Comparison of ENCODE assay signal across 19 mouse cellular contexts in the genomic region with DNA sequence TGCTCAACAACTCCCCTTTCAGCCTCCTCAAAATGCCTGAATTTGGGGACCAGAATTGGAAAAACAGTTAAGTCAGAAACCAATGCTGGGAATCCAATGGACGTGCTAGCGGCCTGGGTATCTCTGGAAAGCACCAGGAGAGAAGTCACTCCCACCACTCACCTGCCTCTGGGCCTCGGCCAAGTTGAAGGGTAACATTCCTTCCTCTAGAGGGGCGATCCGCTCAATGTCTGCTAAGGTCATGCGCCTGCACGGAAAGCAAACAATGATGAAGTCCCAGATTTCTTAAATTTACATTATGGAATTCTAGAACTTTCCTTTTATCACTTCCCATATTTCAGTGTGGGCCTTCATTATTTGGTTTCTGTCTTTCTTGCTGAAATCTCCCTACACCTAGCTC.
DNase-seq lines count a peak whose midpoint lies in the region; ATAC-seq and TF ChIP-seq lines count a peak whose summit lies in the region.
"Had no signal": no experiment of that assay in that cellular context is flagged by ENCODE, and none has a peak within 500 bp of the region (broad histone marks: within the 10 kb centered on the region; RNA-seq: fewer than 3 reads in every experiment).

No protein-coding gene starts in this region.

- no peak for ATAC-seq in embryonic facial prominence, embryonic 14.5 days (ENCODE audit: low read depth)
- ATAC-seq: CD4-positive, CD25-positive, alpha-beta regulatory T cell, adult 4 months; hindbrain, embryonic 16.5 days; midbrain, embryonic 13.5 days had no signal

- no peak overlapping the region for H3K27ac ChIP-seq in kidney, adult 2 months (ENCODE audit: insufficient read depth, low read depth, low read length)
- H3K27ac ChIP-seq in ES-Bruce4 (ENCODE audit: insufficient read depth, low read length): no peak overlapping the region
- no peak overlapping the region for H3K27ac ChIP-seq in ES-E14 (ENCODE audit: insufficient read depth, low read depth, low read length, poor library complexity, severe bottlenecking)
- H3K27ac ChIP-seq in embryonic facial prominence, embryonic 14.5 days (replicated peaks; ENCODE audit: low read depth, low read length): peak overlapping the region; percentile 70
- H3K27ac ChIP-seq: heart, embryonic 15.5 days; kidney, embryonic 15.5 days; liver, embryonic 14.5 days; midbrain, embryonic 13.5 days had no signal

- H3K9ac ChIP-seq in ES-Bruce4 (ENCODE audit: low read depth, poor library complexity, severe bottlenecking) (no peak overlapping the region), ES-E14 (ENCODE audit: insufficient read depth, low read depth, low read length, poor library complexity, severe bottlenecking) (no peak overlapping the region)
- no peak overlapping the region for H3K9ac ChIP-seq in embryonic facial prominence, embryonic 14.5 days (ENCODE audit: low read depth, low read length)
- H3K9ac ChIP-seq: heart, embryonic 15.5 days; kidney, embryonic 15.5 days; liver, embryonic 14.5 days; midbrain, embryonic 13.5 days had no signal

- in situ Hi-C loops in ES-E14 (cut with MboI; ENCODE audit: low sequenced_read_pairs in 2 of 2, unreplicated experiment in 2 of 2): no loop called here

- H3K9me3 ChIP-seq in ES-Bruce4 (replicated peaks; ENCODE audit: control insufficient read depth, insufficient read depth, low read length, poor library complexity, severe bottlenecking): no peaks in the 10 kb centered on the region
- no peaks in the 10 kb centered on the region for H3K9me3 ChIP-seq in ES-E14 (ENCODE audit: control insufficient read depth, insufficient read depth, low read depth, low read length)
- H3K9me3 ChIP-seq in embryonic facial prominence, embryonic 14.5 days (ENCODE audit: control insufficient read depth, low read length): no peaks in the 10 kb centered on the region
- H3K9me3 ChIP-seq: heart, embryonic 15.5 days; kidney, embryonic 15.5 days; midbrain, embryonic 13.5 days had no signal

- H3K4me3 ChIP-seq in kidney, adult 2 months (ENCODE audit: insufficient read depth, low read depth, low read length): no peak overlapping the region
- H3K4me3 ChIP-seq in ES-Bruce4 (ENCODE audit: low read depth, low read length) (no peak overlapping the region), ES-E14 (ENCODE audit: insufficient read depth in 1 of 2, low read depth in 1 of 2, low read length in 2 of 2, poor library complexity in 1 of 2, severe bottlenecking in 1 of 2) (no peak overlapping the region)
- H3K4me3 ChIP-seq in embryonic facial prominence, embryonic 14.5 days (ENCODE audit: low read depth, low read length): no peak overlapping the region
- H3K4me3 ChIP-seq: heart, embryonic 15.5 days; kidney, embryonic 15.5 days; midbrain, embryonic 13.5 days; myocyte had no signal

- WGBS in kidney, adult 2 months: 88% methylated on average over 7 of the region's 7 CpGs
- 67% methylated on average over 7 of the region's 7 CpGs for WGBS in embryonic facial prominence, embryonic 14.5 days

- H3K36me3 ChIP-seq in kidney, adult 2 months (ENCODE audit: control insufficient read depth, insufficient read depth, low read length): peaks cover 1% of the 10 kb centered on the region
- peaks cover 16% of the 10 kb centered on the region; the same call in 1 of the 2 replicates for H3K36me3 ChIP-seq in ES-Bruce4 (ENCODE audit: control insufficient read depth, insufficient read depth, low read length, poor library complexity, severe bottlenecking)
- peaks cover 14% of the 10 kb centered on the region for H3K36me3 ChIP-seq in ES-E14 (ENCODE audit: control insufficient read depth, insufficient read depth, low read length, poor library complexity, severe bottlenecking)
- H3K36me3 ChIP-seq in embryonic facial prominence, embryonic 14.5 days (ENCODE audit: control insufficient read depth, insufficient read depth, low read length): peaks cover 4% of the 10 kb centered on the region
- H3K36me3 ChIP-seq: midbrain, embryonic 13.5 days had no signal

- TF ChIP-seq CTCF in kidney, adult 2 months (conservative IDR thresholded peaks at IDR 0.05; ENCODE audit: insufficient read depth, insufficient read length, low read depth, low read length): 0 out of 2 replicates have a peak, but pooled peaks have one; percentile 8
- peak; percentile 54 for TF ChIP-seq CTCF in ES-Bruce4 (IDR thresholded peaks at IDR 0.05; ENCODE audit: low read depth, low read length)

- DNase-seq in kidney, adult 2 months: no peak
- no peak for DNase-seq in kidney, adult 11 months
- DNase-seq in ES-E14 (ENCODE audit: low read depth, low spot score): peak; percentile 62
- no peak for DNase-seq in embryonic facial prominence, embryonic 14.5 days (ENCODE audit: low spot score)
- no peak for DNase-seq in testis, postnatal 10 days (ENCODE audit: low spot score)
- DNase-seq in layer of hippocampus, adult 9-11 months: no peak
- DNase-seq in left cerebral cortex, adult 18-20 months (ENCODE audit: low spot score in 2 of 2): no peak
- DNase-seq: adrenal gland, adult 8-10 months; cerebellum, adult 18-20 months; gastrocnemius, postnatal 36 days; thymus, postnatal 25 days had no signal

- 0 out of 2 replicates have a peak, but pooled peaks have one; percentile 42 for TF ChIP-seq EP300 in ES-Bruce4 (IDR thresholded peaks at IDR 0.05; ENCODE audit: insufficient read depth, low read depth, low read length)

- no peaks in the 10 kb centered on the region for H3K4me1 ChIP-seq in kidney, adult 2 months (ENCODE audit: control insufficient read depth, insufficient read depth, low read length)
- peaks cover 6% of the 10 kb centered on the region for H3K4me1 ChIP-seq in ES-Bruce4 (ENCODE audit: control insufficient read depth, insufficient read depth, low read length)
- H3K4me1 ChIP-seq in ES-E14 (ENCODE audit: control insufficient read depth in 2 of 2, insufficient read depth in 2 of 2, low read length in 2 of 2, poor library complexity in 1 of 2): peaks cover 2 to 24% of the 10 kb centered on the region in 2 experiments
- peaks cover 29% of the 10 kb centered on the region for H3K4me1 ChIP-seq in embryonic facial prominence, embryonic 14.5 days (ENCODE audit: control insufficient read depth, insufficient read depth, low read length)
- H3K4me1 ChIP-seq: heart, embryonic 15.5 days; kidney, embryonic 15.5 days had no signal

- no peak for TF ChIP-seq POLR2A in kidney, adult 2 months (IDR thresholded peaks at IDR 0.05; ENCODE audit: low read depth, low read length)
- TF ChIP-seq POLR2A in ES-Bruce4 (IDR thresholded peaks at IDR 0.05; ENCODE audit: insufficient read depth, low read length): no peak

- H3K4me2 ChIP-seq in embryonic facial prominence, embryonic 14.5 days (ENCODE audit: low read depth, low read length): no peak overlapping the region
- H3K4me2 ChIP-seq: heart, embryonic 15.5 days; kidney, embryonic 15.5 days; midbrain, embryonic 13.5 days had no signal

- H3K27me3 ChIP-seq in kidney, adult 2 months (replicated peaks; ENCODE audit: control insufficient read depth, insufficient read depth, low read length): no peaks in the 10 kb centered on the region
- H3K27me3 ChIP-seq in ES-Bruce4 (ENCODE audit: control insufficient read depth, insufficient read depth, low read length, poor library complexity, severe bottlenecking): no peaks in the 10 kb centered on the region
- no peaks in the 10 kb centered on the region for H3K27me3 ChIP-seq in embryonic facial prominence, embryonic 14.5 days (replicated peaks; ENCODE audit: control insufficient read depth, insufficient read depth, low read length)
- H3K27me3 ChIP-seq: heart, embryonic 15.5 days; kidney, embryonic 15.5 days; midbrain, embryonic 13.5 days had no signal

TF ChIP-seq in ES-E14, 5 proteins besides CTCF, POLR2A, EP300 and RAD21:
- TF ChIP-seq ZNF384 (IDR thresholded peaks at IDR 0.05; ENCODE audit: low read depth, low read length) (0 out of 2 replicates have a peak, but pooled peaks have one; percentile 15), HCFC1 (IDR thresholded peaks at IDR 0.05; ENCODE audit: borderline replicate concordance, insufficient read depth, low read length) (no peak)
